Mouse (Mus musculus) MEL (cell line): ENCODE results near the gene Mpi. TPM values are rescaled to one million over a fixed set of nuclear protein-coding genes. Genes with fewer than 3 reads are reported as not detected.
A peak's percentile ranks its signal among the peaks of the same experiment; 100 is the strongest.

ENCODE experiments used
- DNase-seq: peaks from one replicate; pipeline ENCODE4 v3.0.0; 2011; ENCODE audit warnings: low read depth, low spot score
- H3K27ac ChIP-seq: 2 replicates; pipeline ENCODE4 v1.5.1; 2012; ENCODE audit warnings: low read depth, mild to moderate bottlenecking, control low read depth, low read length, moderate library complexity; ENCODE audit not compliant: control insufficient read depth
- H3K27me3 ChIP-seq, 2 experiments: fragments of 150-350 bp in 1 of 2; sonication (generic) in 1 of 2; 2 replicates each; pipeline ENCODE4 v1.6.1; 2012; ENCODE audit warnings: low read length in 2 of 2, mild to moderate bottlenecking in 2 of 2, improper control_type of control experiment in 1 of 2, moderate library complexity in 1 of 2; ENCODE audit not compliant: insufficient read depth in 2 of 2, control insufficient read depth in 1 of 2
- H3K36me3 ChIP-seq, 2 experiments: 2 replicates each; pipeline ENCODE4 v1.6.1; 2012 to 2014; ENCODE audit warnings: low read length in 2 of 2, improper control_type of control experiment in 1 of 2, inconsistent platforms in 1 of 2, mild to moderate bottlenecking in 1 of 2; ENCODE audit not compliant: insufficient read depth in 2 of 2, control insufficient read depth in 1 of 2
- H3K4me1 ChIP-seq, 2 experiments: fragments of 150-350 bp in 1 of 2; sonication (generic) in 1 of 2; 2 replicates each; pipeline ENCODE4 v1.6.1; 2012; ENCODE audit warnings: low read length in 2 of 2, improper control_type of control experiment in 1 of 2, mild to moderate bottlenecking in 1 of 2; ENCODE audit not compliant: insufficient read depth in 2 of 2, control insufficient read depth in 1 of 2
- H3K4me3 ChIP-seq, 2 experiments: fragments of 150-350 bp in 1 of 2; sonication (generic) in 1 of 2; 2 replicates each; pipeline ENCODE4 v1.5.1; 2012; ENCODE audit warnings: low read depth in 2 of 2, low read length in 2 of 2, mild to moderate bottlenecking in 2 of 2, moderate library complexity in 2 of 2, control low read depth in 1 of 2, improper control_type of control experiment in 1 of 2; ENCODE audit not compliant: control insufficient read depth in 1 of 2, insufficient read depth in 1 of 2
- H3K79me2 ChIP-seq: 2 replicates; pipeline ENCODE4 v1.6.1; 2012; ENCODE audit warnings: mild to moderate bottlenecking, low read length, moderate library complexity; ENCODE audit not compliant: control insufficient read depth, poor library complexity, insufficient read depth
- H3K9ac ChIP-seq: 2 replicates; pipeline ENCODE4 v1.6.1; 2012; ENCODE audit warnings: low read depth, mild to moderate bottlenecking, control low read depth, low read length, moderate library complexity; ENCODE audit not compliant: control insufficient read depth, poor library complexity, severe bottlenecking
- H3K9me3 ChIP-seq: fragments of 150-350 bp; sonication (generic); replicated peaks from 2 replicates; pipeline ENCODE4 v1.6.1; 2012; ENCODE audit warnings: mild to moderate bottlenecking, low read length, improper control_type of control experiment, moderate library complexity; ENCODE audit not compliant: insufficient read depth
- BHLHE40 ChIP-seq: IDR thresholded peaks from 2 replicates; pipeline ENCODE4 v1.6.1; 2012; ENCODE audit warnings: low read depth, mild to moderate bottlenecking, inconsistent platforms, low read length, improper control_type of control experiment, borderline replicate concordance
- CHD1 ChIP-seq: IDR thresholded peaks from 2 replicates; pipeline ENCODE4 v1.6.1; 2012; ENCODE audit warnings: low read depth, mild to moderate bottlenecking, inconsistent platforms, low read length, improper control_type of control experiment
- CHD2 ChIP-seq: IDR thresholded peaks from 2 replicates; pipeline ENCODE4 v1.6.1; 2011; ENCODE audit warnings: low read length, improper control_type of control experiment
- CTCF ChIP-seq, 3 experiments: IDR thresholded peaks in 2 of 3; conservative IDR thresholded peaks in 1 of 3; 2 replicates each; pipeline ENCODE4 v1.5.1; 2011 to 2012; ENCODE audit warnings: low read length in 3 of 3, low read depth in 2 of 3, mild to moderate bottlenecking in 2 of 3, improper control_type of control experiment in 1 of 3, inconsistent platforms in 1 of 3, mixed read lengths in 1 of 3, moderate library complexity in 1 of 3; ENCODE audit not compliant: control insufficient read depth in 1 of 3, insufficient read depth in 1 of 3, poor library complexity in 1 of 3, severe bottlenecking in 1 of 3
- E2F4 ChIP-seq: IDR thresholded peaks from 2 replicates; pipeline ENCODE4 v1.6.1; 2011; ENCODE audit warnings: low read depth, low read length, improper control_type of control experiment, borderline replicate concordance
- ELF1 ChIP-seq: IDR thresholded peaks from 2 replicates; pipeline ENCODE4 v1.6.1; 2014; ENCODE audit warnings: low read depth, mild to moderate bottlenecking, inconsistent platforms, low read length, improper control_type of control experiment, moderate library complexity
- ETS1 ChIP-seq: IDR thresholded peaks from 2 replicates; pipeline ENCODE4 v1.6.1; 2012; ENCODE audit warnings: low read depth, mild to moderate bottlenecking, inconsistent platforms, low read length, improper control_type of control experiment, moderate library complexity
- GATA1 ChIP-seq: IDR thresholded peaks from 2 replicates; pipeline ENCODE4 v1.6.1; 2011; ENCODE audit warnings: low read depth, low read length, improper control_type of control experiment
- HCFC1 ChIP-seq: IDR thresholded peaks from 2 replicates; pipeline ENCODE4 v1.6.1; 2012; ENCODE audit warnings: low read depth, mild to moderate bottlenecking, inconsistent platforms, low read length, improper control_type of control experiment, moderate library complexity
- KAT2A ChIP-seq: conservative IDR thresholded peaks from 2 replicates; pipeline ENCODE4 v1.6.1; 2012; ENCODE audit warnings: low read depth, low read length, improper control_type of control experiment, inconsistent platforms
- MAFK ChIP-seq: IDR thresholded peaks from 2 replicates; pipeline ENCODE4 v1.6.1; 2011; ENCODE audit warnings: low read depth, mild to moderate bottlenecking, low read length, improper control_type of control experiment, borderline replicate concordance
- MAX ChIP-seq: IDR thresholded peaks from 2 replicates; pipeline ENCODE4 v1.6.1; 2011; ENCODE audit warnings: low read length, improper control_type of control experiment
- MAZ ChIP-seq: IDR thresholded peaks from 2 replicates; pipeline ENCODE4 v1.6.1; 2012; ENCODE audit warnings: low read depth, mild to moderate bottlenecking, inconsistent platforms, low read length, improper control_type of control experiment
- MEF2A ChIP-seq: IDR thresholded peaks from 2 replicates; pipeline ENCODE4 v1.6.1; 2014; ENCODE audit warnings: low read depth, mild to moderate bottlenecking, inconsistent platforms, low read length, improper control_type of control experiment; ENCODE audit not compliant: poor library complexity, insufficient replicate concordance, severe bottlenecking; ENCODE audit errors: extremely low read depth
- MXI1 ChIP-seq: IDR thresholded peaks from 2 replicates; pipeline ENCODE4 v1.6.1; 2011; ENCODE audit warnings: mild to moderate bottlenecking, low read depth, low read length, improper control_type of control experiment
- MYB ChIP-seq: IDR thresholded peaks from 2 replicates; pipeline ENCODE4 v1.6.1; 2011; ENCODE audit warnings: mild to moderate bottlenecking, low read depth, low read length, improper control_type of control experiment
- MYC ChIP-seq: IDR thresholded peaks from 2 replicates; pipeline ENCODE4 v1.6.1; 2011; ENCODE audit warnings: low read depth, mild to moderate bottlenecking, low read length, improper control_type of control experiment, moderate library complexity
- NELFE ChIP-seq: IDR thresholded peaks from 2 replicates; pipeline ENCODE4 v1.6.1; 2011; ENCODE audit warnings: low read depth, low read length, improper control_type of control experiment
- NRF1 ChIP-seq: IDR thresholded peaks from 2 replicates; pipeline ENCODE4 v1.6.1; 2014; ENCODE audit warnings: low read depth, mild to moderate bottlenecking, inconsistent platforms, low read length, improper control_type of control experiment, moderate library complexity; ENCODE audit not compliant: poor library complexity, insufficient read depth, severe bottlenecking
- POLR2A ChIP-seq, 2 experiments: IDR thresholded peaks; 2 replicates each; pipeline ENCODE4 v1.6.1; 2011 to 2012; ENCODE audit warnings: low read length in 2 of 2, mild to moderate bottlenecking in 2 of 2, control low read depth in 1 of 2, improper control_type of control experiment in 1 of 2, low read depth in 1 of 2, moderate library complexity in 1 of 2; ENCODE audit not compliant: control insufficient read depth in 1 of 2, insufficient read depth in 1 of 2, poor library complexity in 1 of 2
- POLR2AphosphoS2 ChIP-seq: IDR thresholded peaks from 2 replicates; pipeline ENCODE4 v1.6.1; 2011; ENCODE audit warnings: low read length, improper control_type of control experiment
- POLR2AphosphoS5 ChIP-seq: IDR thresholded peaks from 2 replicates; pipeline ENCODE4 v1.6.1; 2012; ENCODE audit warnings: low read depth, borderline replicate concordance, mild to moderate bottlenecking, inconsistent platforms, low read length, moderate library complexity, mixed read lengths
- RAD21 ChIP-seq: IDR thresholded peaks from 2 replicates; pipeline ENCODE4 v1.6.1; 2011; ENCODE audit warnings: mild to moderate bottlenecking, low read depth, low read length, improper control_type of control experiment
- RCOR1 ChIP-seq: IDR thresholded peaks from 2 replicates; pipeline ENCODE4 v1.6.1; 2012; ENCODE audit warnings: low read depth, mild to moderate bottlenecking, inconsistent platforms, low read length, improper control_type of control experiment
- SIN3A ChIP-seq: IDR thresholded peaks from 2 replicates; pipeline ENCODE4 v1.6.1; 2012; ENCODE audit warnings: low read length, improper control_type of control experiment, inconsistent platforms
- SMC3 ChIP-seq: IDR thresholded peaks from 2 replicates; pipeline ENCODE4 v1.6.1; 2011; ENCODE audit warnings: low read depth, low read length, improper control_type of control experiment
- TAL1 ChIP-seq: IDR thresholded peaks from 2 replicates; pipeline ENCODE4 v1.6.1; 2012; ENCODE audit warnings: mild to moderate bottlenecking, inconsistent platforms, low read length, moderate library complexity, mixed read lengths
- TCF12 ChIP-seq: IDR thresholded peaks from 2 replicates; pipeline ENCODE4 v1.6.1; 2014; ENCODE audit warnings: low read depth, mild to moderate bottlenecking, inconsistent platforms, low read length, improper control_type of control experiment, moderate library complexity
- UBTF ChIP-seq: IDR thresholded peaks from 2 replicates; pipeline ENCODE4 v1.6.1; 2012; ENCODE audit warnings: low read depth, mild to moderate bottlenecking, inconsistent platforms, low read length, improper control_type of control experiment, moderate library complexity, borderline replicate concordance; ENCODE audit not compliant: insufficient read depth
- USF1 ChIP-seq: IDR thresholded peaks from 2 replicates; pipeline ENCODE4 v1.6.1; 2014; ENCODE audit warnings: low read depth, mild to moderate bottlenecking, inconsistent platforms, low read length, improper control_type of control experiment, moderate library complexity
- USF2 ChIP-seq, 2 experiments: IDR thresholded peaks; 2 replicates each; pipeline ENCODE4 v1.6.1; 2011 to 2012; ENCODE audit warnings: improper control_type of control experiment in 2 of 2, low read length in 2 of 2, borderline replicate concordance in 1 of 2, inconsistent platforms in 1 of 2, low read depth in 1 of 2, mild to moderate bottlenecking in 1 of 2; ENCODE audit not compliant: insufficient read depth in 1 of 2
- ZC3H11A ChIP-seq: IDR thresholded peaks from 2 replicates; pipeline ENCODE4 v1.6.1; 2012; ENCODE audit warnings: low read depth, mild to moderate bottlenecking, inconsistent platforms, low read length, improper control_type of control experiment
- ZKSCAN1 ChIP-seq: IDR thresholded peaks from 2 replicates; pipeline ENCODE4 v1.6.1; 2012; ENCODE audit warnings: low read depth, mild to moderate bottlenecking, inconsistent platforms, low read length, improper control_type of control experiment, moderate library complexity
- ZMIZ1 ChIP-seq: IDR thresholded peaks from 2 replicates; pipeline ENCODE4 v1.6.1; 2012; ENCODE audit warnings: low read depth, mild to moderate bottlenecking, inconsistent platforms, low read length, improper control_type of control experiment, moderate library complexity
- ZNF384 ChIP-seq: IDR thresholded peaks from 2 replicates; pipeline ENCODE4 v1.6.1; 2012; ENCODE audit warnings: low read depth, mild to moderate bottlenecking, inconsistent platforms, low read length, improper control_type of control experiment
- polyA plus RNA-seq, 2 experiments: library from polyadenylated mRNA; stranded (reverse) in 1 of 2; unstranded in 1 of 2; fragments of >175 nt in 1 of 2; fragments of >200 nt in 1 of 2; gene quantifications; 2 replicates each; pipeline versions ENCODE4 v1.2.1 to v1.2.4; 2012; ENCODE audit warnings: low replicate concordance in 2 of 2, low read depth in 1 of 2; ENCODE audit not compliant: insufficient read length in 2 of 2, insufficient read depth in 1 of 2, missing spikeins in 1 of 2
- total RNA-seq: library from RNA; depleted of rRNA; stranded (reverse); fragments of 300-350 nt; gene quantifications from 2 replicates; pipeline ENCODE4 v1.2.3, GENCODE M21; 2012

Mpi gene
- total and polyA plus RNA-seq, 3 experiments, result 24.3 to 37.7 TPM; not detected in 1

GRCm38 (mm10) chr9:57537044-57537727 lies 15.4 kb downstream of the Mpi start, which contains the start of gene Fam219b:
Fam219b (plus strand) TSS chr9:57537528.
- no peaks in the 10 kb centered on the region for H3K27me3 ChIP-seq
- no peaks in the 10 kb centered on the region for H3K9me3 ChIP-seq
- DNase-seq, result peak; percentile 92
- peak within 1 kb of the TSS; percentile 94 to 97 for H3K4me3 ChIP-seq
- peaks cover 16% of the 10 kb centered on the region for H3K79me2 ChIP-seq
- H3K9ac ChIP-seq, result peak within 1 kb of the TSS; percentile 92
- peaks cover 5% of the 10 kb centered on the region in 2 experiments; a peak in 3 of 4 replicates for H3K4me1 ChIP-seq
- H3K36me3 ChIP-seq, result peaks cover 9 to 12% of the 10 kb centered on the region in 2 experiments
- peak within 1 kb of the TSS; percentile 77 for H3K27ac ChIP-seq
- TF ChIP-seq USF1 (no peak), TCF12 (peak; percentile 70), MAZ (peak; percentile 80; the same call in 1 of the 2 replicates), POLR2A (IDR thresholded peaks at IDR 0.05; ENCODE audit: control insufficient read depth in 1 of 2, insufficient read depth in 1 of 2, low read depth in 1 of 2, low read length in 2 of 2, poor library complexity in 1 of 2) (peak; percentile 85 to 93), ELF1 (peak; percentile 65), MEF2A (no peak; the same call in 1 of the 2 replicates), SMC3 (0 out of 2 replicates have a peak, but pooled peaks have one; percentile 12), ETS1 (no peak), ZMIZ1 (peak; percentile 35; the same call in 1 of the 2 replicates), USF2 (IDR thresholded peaks at IDR 0.05; ENCODE audit: borderline replicate concordance in 1 of 2, insufficient read depth in 1 of 2, low read depth in 1 of 2, low read length in 2 of 2) (no peak), E2F4 (peak; percentile 80; the same call in 1 of the 2 replicates), BHLHE40 (no peak), SIN3A (peak; percentile 79), POLR2AphosphoS5 (no peak), CTCF (IDR thresholded peaks at IDR 0.05 in 2 of 3, conservative IDR thresholded peaks at IDR 0.05 in 1 of 3; ENCODE audit: control insufficient read depth in 1 of 3, insufficient read depth in 1 of 3, low read depth in 2 of 3, low read length in 3 of 3, poor library complexity in 1 of 3, severe bottlenecking in 1 of 3) (no peak), MYC (peak; percentile 71; the same call in 1 of the 2 replicates), KAT2A (no peak; the same call in 1 of the 2 replicates), MYB (no peak), GATA1 (no peak), HCFC1 (peak; percentile 87), NRF1 (peak; percentile 94), MXI1 (peak; percentile 89), ZC3H11A (no peak), POLR2AphosphoS2 (peak; percentile 77), MAX (peak; percentile 55; the same call in 1 of the 2 replicates), ZNF384 (peak; percentile 25; the same call in 1 of the 2 replicates), CHD1 (no peak), RCOR1 (no peak), TAL1 (no peak), ZKSCAN1 (no peak), NELFE (peak; percentile 76), CHD2 (no peak), MAFK (no peak), RAD21 (no peak), UBTF (peak; percentile 27; the same call in 1 of the 2 replicates)
